Mouse (Mus musculus) embryonic facial prominence, embryonic 11.5 days (tissue): ENCODE measurements around the gene Cd180. TPM values are rescaled to one million over a fixed set of nuclear protein-coding genes. Genes with fewer than 3 reads are reported as not detected.
A peak's percentile ranks its signal among the peaks of the same experiment; 100 is the strongest.

Source experiments
- ATAC-seq: fragments of 200-750 bp; cut with Nextera tagmentation; replicated peaks from 2 replicates; pipeline ENCODE4 v1.8.0; 2017; ENCODE audit warnings: low read depth; ENCODE audit not compliant: insufficient number of reproducible peaks, low FRiP score, low TSS enrichment
- DNase-seq: peaks from one replicate; pipeline ENCODE4 v3.0.0-alpha.2; 2015; ENCODE audit warnings: low spot score
- H3K27ac ChIP-seq: fragments of 300-500 bp; sonication (generic); replicated peaks from 2 replicates; pipeline ENCODE4 v1.5.1; 2014; ENCODE audit warnings: mild to moderate bottlenecking, low read depth, low read length, control low read depth
- H3K27me3 ChIP-seq: fragments of 300-500 bp; sonication (generic); 2 replicates; pipeline ENCODE4 v1.6.1; 2014; ENCODE audit warnings: mild to moderate bottlenecking, low read length, moderate library complexity, mixed read lengths; ENCODE audit not compliant: control insufficient read depth, insufficient read depth
- H3K36me3 ChIP-seq: fragments of 300-500 bp; sonication (generic); replicated peaks from 2 replicates; pipeline ENCODE4 v1.6.1; 2014; ENCODE audit warnings: low read depth, mild to moderate bottlenecking, low read length, moderate library complexity, mixed read lengths; ENCODE audit not compliant: control insufficient read depth, insufficient read depth
- H3K4me1 ChIP-seq: fragments of 300-500 bp; sonication (generic); 2 replicates; pipeline ENCODE4 v1.6.1; 2014; ENCODE audit warnings: low read length, mixed read lengths; ENCODE audit not compliant: control insufficient read depth, insufficient read depth
- H3K4me2 ChIP-seq: fragments of 300-500 bp; sonication (generic); 2 replicates; pipeline ENCODE4 v1.6.1; 2014; ENCODE audit warnings: low read depth, mild to moderate bottlenecking, control low read depth, low read length, moderate library complexity
- H3K4me3 ChIP-seq: fragments of 300-500 bp; sonication (generic); 2 replicates; pipeline ENCODE4 v1.5.1; 2014; ENCODE audit warnings: low read depth, low read length, control low read depth
- H3K9ac ChIP-seq: fragments of 300-500 bp; sonication (generic); replicated peaks from 2 replicates; pipeline ENCODE4 v1.6.1; 2014; ENCODE audit warnings: mild to moderate bottlenecking, control low read depth, low read length
- H3K9me3 ChIP-seq: fragments of 300-500 bp; sonication (generic); replicated peaks from 2 replicates; pipeline ENCODE4 v1.6.1; 2016; ENCODE audit warnings: mild to moderate bottlenecking, low read length, inconsistent platforms, mixed read lengths; ENCODE audit not compliant: control insufficient read depth
- WGBS: fragments of 180-500 bp; shearing (Covaris S2); extraction: QIAGEN DNeasy Blood & Tissue Kit; methylation state at CpG from one replicate; pipeline ENCODE4 v1.1.7; 2014; 5-methylcytosine and 5-hydroxymethylcytosine counted together
- polyA plus RNA-seq: library from polyadenylated mRNA; unstranded; fragments of >200 nt; fragmentation: Nextera tagmentation; extraction: Ambion mirVana; gene quantifications from 2 replicates; pipeline ENCODE4 v1.2.1, GENCODE M21; 2014

Gene Cd180
- polyA plus RNA-seq, 1 experiment from 2014 or later = 0.38 TPM

GRCm38 (mm10) chr13:102737811-102738210, 44.5 kb downstream of the Cd180 start:
- H3K4me3 ChIP-seq = no peak overlapping the region
- DNase-seq = no peak
- H3K4me2 ChIP-seq = no peak overlapping the region
- H3K27me3 ChIP-seq = no peaks in the 10 kb centered on the region
- ATAC-seq = no peak; the same call in 1 of the 2 replicates
- no peaks in the 10 kb centered on the region for H3K4me1 ChIP-seq
- no peak overlapping the region for H3K27ac ChIP-seq
- no peaks in the 10 kb centered on the region for H3K9me3 ChIP-seq
- H3K9ac ChIP-seq = no peak overlapping the region
- no peaks in the 10 kb centered on the region; the same call in none of the 2 replicates for H3K36me3 ChIP-seq
- 90% methylated on average over 7 of the region's 7 CpGs for WGBS

GRCm38 (mm10) chr13:102739720-102740535, 46.6 kb downstream of the Cd180 start:
- DNase-seq = no peak
- H3K36me3 ChIP-seq = no peaks in the 10 kb centered on the region; the same call in none of the 2 replicates
- H3K4me3 ChIP-seq = no peak overlapping the region
- no peaks in the 10 kb centered on the region for H3K27me3 ChIP-seq
- no peak for ATAC-seq
- WGBS = 92% methylated on average over 13 of the region's 13 CpGs
- no peaks in the 10 kb centered on the region for H3K9me3 ChIP-seq
- no peak overlapping the region for H3K4me2 ChIP-seq
- no peaks in the 10 kb centered on the region for H3K4me1 ChIP-seq
- no peak overlapping the region for H3K9ac ChIP-seq
- no peak overlapping the region for H3K27ac ChIP-seq

- Histone ChIP-seq H3K4me1 (no peaks in the 10 kb centered on the region), H3K9ac (no peak overlapping the region), H3K27ac (no peak overlapping the region), H3K36me3 (no peaks in the 10 kb centered on the region), H3K4me3 (no peak overlapping the region), H3K9me3 (no peaks in the 10 kb centered on the region), H3K4me2 (no peak overlapping the region), H3K27me3 (no peaks in the 10 kb centered on the region)
- DNase-seq (peak; percentile 61), ATAC-seq (no peak)
- WGBS = 69% methylated on average over 9 of the region's 9 CpGs
These were observed 51.3 kb downstream of the Cd180 start for GRCm38 (mm10) chr13:102744481-102745269.

- no peak overlapping the region for H3K4me2 ChIP-seq
- no peak for ATAC-seq
- no peaks in the 10 kb centered on the region for H3K27me3 ChIP-seq
- no peaks in the 10 kb centered on the region for H3K9me3 ChIP-seq
- DNase-seq = no peak
- no peak overlapping the region for H3K9ac ChIP-seq
- 90% methylated on average over 3 of the region's 3 CpGs for WGBS
- H3K4me1 ChIP-seq = no peaks in the 10 kb centered on the region
- no peaks in the 10 kb centered on the region; the same call in 1 of the 2 replicates for H3K36me3 ChIP-seq
- H3K4me3 ChIP-seq = no peak overlapping the region
- no peak overlapping the region for H3K27ac ChIP-seq
These were observed 51.9 kb downstream of the Cd180 start for GRCm38 (mm10) chr13:102745270-102745600.

GRCm38 (mm10) chr13:102745626-102746342, 52.4 kb downstream of the Cd180 start:
- no peak overlapping the region for H3K27ac ChIP-seq
- no peaks in the 10 kb centered on the region for H3K27me3 ChIP-seq
- no peaks in the 10 kb centered on the region for H3K9me3 ChIP-seq
- 85% methylated on average over 9 of the region's 9 CpGs for WGBS
- no peak overlapping the region for H3K4me3 ChIP-seq
- no peak overlapping the region for H3K4me2 ChIP-seq
- H3K9ac ChIP-seq = no peak overlapping the region
- H3K36me3 ChIP-seq = no peaks in the 10 kb centered on the region; the same call in 1 of the 2 replicates
- no peaks in the 10 kb centered on the region for H3K4me1 ChIP-seq
- DNase-seq (no peak), ATAC-seq (no peak)

- Histone ChIP-seq H3K4me2 (no peak overlapping the region), H3K9ac (no peak overlapping the region), H3K4me3 (no peak overlapping the region), H3K36me3 (no peaks in the 10 kb centered on the region; the same call in 1 of the 2 replicates), H3K27ac (no peak overlapping the region), H3K27me3 (no peaks in the 10 kb centered on the region), H3K4me1 (no peaks in the 10 kb centered on the region), H3K9me3 (no peaks in the 10 kb centered on the region)
- ATAC-seq (no peak), DNase-seq (no peak)
- 93% methylated on average over 17 of the region's 17 CpGs for WGBS
These were observed 53.6 kb downstream of the Cd180 start for GRCm38 (mm10) chr13:102746803-102747561.

GRCm38 (mm10) chr13:102749194-102749593, 55.8 kb downstream of the Cd180 start:
- Histone ChIP-seq H3K4me1 (no peaks in the 10 kb centered on the region), H3K27ac (no peak overlapping the region), H3K9ac (no peak overlapping the region), H3K27me3 (no peaks in the 10 kb centered on the region), H3K4me3 (no peak overlapping the region), H3K4me2 (no peak overlapping the region), H3K36me3 (no peaks in the 10 kb centered on the region; the same call in 1 of the 2 replicates), H3K9me3 (no peaks in the 10 kb centered on the region)
- ATAC-seq (no peak), DNase-seq (no peak)
- WGBS = 73% methylated on average over 6 of the region's 6 CpGs
